ENCODE assay signal across 26 mouse cellular contexts in the genomic region with DNA sequence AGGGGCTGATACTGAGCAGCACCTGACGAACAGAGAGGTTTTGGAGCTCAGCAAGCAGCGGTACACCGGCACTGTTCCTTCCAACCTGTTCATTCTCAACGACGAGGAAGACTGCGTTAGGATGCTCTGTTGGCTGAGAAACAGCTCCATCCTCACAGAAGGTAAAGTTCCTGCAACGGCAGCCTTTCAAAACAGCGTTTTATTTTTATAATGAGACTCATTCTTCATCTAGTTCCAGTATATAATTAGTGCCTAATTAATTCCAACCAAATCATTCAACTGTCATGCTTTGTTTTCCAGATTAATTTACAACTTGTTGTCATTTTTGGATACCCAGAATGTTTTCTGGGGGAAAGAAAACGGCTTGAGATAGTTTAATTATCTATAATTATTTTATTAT.
"Had no signal": no experiment of that assay in that cellular context is flagged by ENCODE, and none has a peak within 500 bp of the region (broad histone marks: within the 10 kb centered on the region; RNA-seq: fewer than 3 reads in every experiment).

No protein-coding gene starts in this region.

- H3K4me2 ChIP-seq: heart, embryonic 12.5 days; hindbrain, embryonic 12.5 days; hindbrain, embryonic 14.5 days; limb, embryonic 12.5 days; liver, embryonic 11.5 days; liver, embryonic 13.5 days; liver, embryonic 15.5 days had no signal

- H3K27me3 ChIP-seq: heart, embryonic 12.5 days; hindbrain, embryonic 12.5 days; limb, embryonic 12.5 days; liver, embryonic 13.5 days; liver, embryonic 15.5 days had no signal

- ATAC-seq: hindbrain, embryonic 16.5 days; intestine, postnatal 0 days; liver, postnatal 0 days had no signal

- H3K4me3 ChIP-seq: gastrocnemius, adult 2 months; heart, embryonic 10.5 days; heart, embryonic 12.5 days; hindbrain, embryonic 10.5 days; hindbrain, embryonic 12.5 days; layer of hippocampus, adult 2 months; left cerebral cortex, adult 2 months; limb, embryonic 10.5 days; limb, embryonic 12.5 days; liver, embryonic 13.5 days; liver, embryonic 15.5 days had no signal

- H3K4me1 ChIP-seq: heart, embryonic 10.5 days; heart, embryonic 12.5 days; limb, embryonic 10.5 days; limb, embryonic 12.5 days had no signal

- H3K9me3 ChIP-seq: heart, embryonic 10.5 days; heart, embryonic 12.5 days; hindbrain, embryonic 10.5 days; hindbrain, embryonic 12.5 days; limb, embryonic 10.5 days; limb, embryonic 12.5 days; liver, embryonic 13.5 days; liver, embryonic 15.5 days had no signal

- DNase-seq: gastrocnemius, adult 2 months; gastrocnemius, postnatal 10 days; gastrocnemius, postnatal 25 days; heart, postnatal 10 days; heart, postnatal 4 days; kidney, adult 18-20 months; kidney, adult 8-10 months; kidney, postnatal 10 days; kidney, postnatal 25 days; kidney, postnatal 4 days; liver; liver, embryonic 13.5 days; liver, postnatal 0 days had no signal

- H3K9ac ChIP-seq: heart, embryonic 12.5 days; hindbrain, embryonic 12.5 days; hindbrain, embryonic 14.5 days; limb, embryonic 12.5 days; liver, embryonic 13.5 days; liver, embryonic 15.5 days; liver, postnatal 0 days had no signal

- H3K27ac ChIP-seq: gastrocnemius, adult 2 months; heart, embryonic 10.5 days; hindbrain, embryonic 10.5 days; hindbrain, embryonic 12.5 days; hindbrain, embryonic 14.5 days; layer of hippocampus, adult 2 months; left cerebral cortex, adult 2 months; limb, embryonic 10.5 days; limb, embryonic 12.5 days; liver, embryonic 13.5 days; liver, embryonic 15.5 days had no signal

- H3K36me3 ChIP-seq: heart, embryonic 10.5 days; heart, embryonic 12.5 days; hindbrain, embryonic 10.5 days; hindbrain, embryonic 12.5 days; limb, embryonic 10.5 days; limb, embryonic 12.5 days; liver, embryonic 13.5 days; liver, embryonic 15.5 days had no signal
